9 mouse cellular contexts compared by ENCODE assay signal in the genomic region with DNA sequence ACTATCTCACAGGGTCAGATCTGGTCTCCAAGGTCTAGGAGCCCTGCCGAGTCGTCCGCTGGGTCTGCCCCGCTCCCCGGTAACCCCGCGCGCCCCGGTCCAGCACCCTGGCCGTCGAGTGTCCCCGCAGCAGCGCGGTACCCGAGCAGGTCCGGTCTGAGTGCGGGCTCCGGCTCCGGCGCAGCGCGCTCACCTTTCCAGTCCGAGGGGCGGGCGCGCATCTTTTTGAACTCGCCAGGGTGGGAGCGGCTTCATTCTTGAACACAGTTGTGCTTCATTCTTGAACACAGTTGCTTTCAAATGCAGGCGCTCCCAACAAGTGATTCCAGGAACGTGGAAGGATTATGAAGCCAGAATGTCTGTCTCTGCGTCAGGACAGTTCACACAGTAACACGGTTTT. TPM values are rescaled to one million over a fixed set of nuclear protein-coding genes. Genes with fewer than 3 reads are reported as not detected.
DNase-seq lines count a peak whose midpoint lies in the region; ATAC-seq lines count a peak whose summit lies in the region.
"Had no signal": no experiment of that assay in that cellular context is flagged by ENCODE, and none has a peak within 500 bp of the region (broad histone marks: within the 10 kb centered on the region; RNA-seq: fewer than 3 reads in every experiment).

No protein-coding gene starts in this region.

- H3K4me2 ChIP-seq in lung, embryonic 15.5 days = peak overlapping the region; percentile 49
- peak overlapping the region; percentile 59 for H3K4me2 ChIP-seq in forebrain, embryonic 16.5 days (ENCODE audit: low read length)
- H3K4me2 ChIP-seq in liver, embryonic 13.5 days = peak overlapping the region; percentile 28

- DNase-seq in lung, postnatal 14 days = no peak
- DNase-seq in liver, embryonic 13.5 days = no peak
- peak; percentile 26 for DNase-seq in testis, postnatal 14 days (ENCODE audit: low spot score)
- DNase-seq in spleen, postnatal 10 days (ENCODE audit: low spot score in 2 of 2) = no peak
- DNase-seq in left cerebral cortex, postnatal 14 days (ENCODE audit: low spot score in 2 of 2) = no peak
- DNase-seq: adrenal gland, postnatal 25 days had no signal

- H3K9ac ChIP-seq in lung, embryonic 15.5 days = no peak overlapping the region
- H3K9ac ChIP-seq in forebrain, embryonic 16.5 days (replicated peaks; ENCODE audit: low read depth, low read length) = peak overlapping the region; percentile 41; the same call in 1 of the 2 replicates
- H3K9ac ChIP-seq in liver, embryonic 13.5 days = no peak overlapping the region

- peak overlapping the region; percentile 19 for H3K4me3 ChIP-seq in lung, embryonic 15.5 days
- peak overlapping the region; percentile 35 for H3K4me3 ChIP-seq in forebrain, embryonic 16.5 days (replicated peaks; ENCODE audit: low read length)
- H3K4me3 ChIP-seq in liver, embryonic 13.5 days (replicated peaks) = no peak overlapping the region; the same call in 1 of the 2 replicates

- no peaks in the 10 kb centered on the region for H3K9me3 ChIP-seq in lung, embryonic 15.5 days
- no peaks in the 10 kb centered on the region for H3K9me3 ChIP-seq in forebrain, embryonic 16.5 days (ENCODE audit: control insufficient read depth, low read length)
- no peaks in the 10 kb centered on the region for H3K9me3 ChIP-seq in liver, embryonic 13.5 days (replicated peaks)

- no peak overlapping the region for H3K27ac ChIP-seq in lung, embryonic 15.5 days
- no peak overlapping the region for H3K27ac ChIP-seq in forebrain, embryonic 16.5 days (ENCODE audit: low read length)
- H3K27ac ChIP-seq in liver, embryonic 13.5 days = no peak overlapping the region

- intact Hi-C loops in left cerebral cortex, postnatal 14 days (cut with DNase I) = no loop called here

- peaks cover 8% of the 10 kb centered on the region; the same call in 1 of the 2 replicates for H3K4me1 ChIP-seq in lung, embryonic 15.5 days
- H3K4me1 ChIP-seq in forebrain, embryonic 16.5 days (replicated peaks; ENCODE audit: control insufficient read depth, insufficient read depth, low read length) = peaks cover 5% of the 10 kb centered on the region
- H3K4me1 ChIP-seq in liver, embryonic 13.5 days (replicated peaks) = peaks cover 12% of the 10 kb centered on the region

- 5% methylated on average over 27 of the region's 32 CpGs for WGBS in lung, embryonic 15.5 days
- 3% methylated on average over 32 of the region's 32 CpGs for WGBS in forebrain, embryonic 16.5 days
- WGBS in liver, embryonic 13.5 days (ENCODE audit: insufficient replicate concordance) = 9% methylated on average over 32 of the region's 32 CpGs

- H3K27me3 ChIP-seq in lung, embryonic 15.5 days = peaks cover 15% of the 10 kb centered on the region
- H3K27me3 ChIP-seq in forebrain, embryonic 16.5 days (replicated peaks; ENCODE audit: control insufficient read depth, insufficient read depth, low read length) = peaks cover 6% of the 10 kb centered on the region
- peaks cover 38% of the 10 kb centered on the region for H3K27me3 ChIP-seq in liver, embryonic 13.5 days

- no peaks in the 10 kb centered on the region for H3K36me3 ChIP-seq in lung, embryonic 15.5 days
- no peaks in the 10 kb centered on the region for H3K36me3 ChIP-seq in forebrain, embryonic 16.5 days (ENCODE audit: control insufficient read depth, insufficient read depth)
- H3K36me3 ChIP-seq in liver, embryonic 13.5 days = no peaks in the 10 kb centered on the region

- ATAC-seq in lung, embryonic 15.5 days (ENCODE audit: borderline replicate concordance, extremely low read depth, low FRiP score, low TSS enrichment) = no peak
- ATAC-seq in forebrain, embryonic 16.5 days = no peak
- no peak for ATAC-seq in liver, embryonic 13.5 days (ENCODE audit: low read depth)

RNA-seq across cellular contexts. Expression of a gene that starts 4.2 kb away (rescaled TPM):
- polyA plus RNA-seq in lung, embryonic 15.5 days (2015; fragmentation: Nextera tagmentation; extraction: Ambion mirVana) = 19.0 and 19.5 TPM in 2 replicates
- polyA plus RNA-seq in forebrain, embryonic 16.5 days (2015; fragmentation: Nextera tagmentation; extraction: Ambion mirVana) = 25.1 and 26.3 TPM in 2 replicates
- polyA plus RNA-seq in liver, embryonic 13.5 days (2015; fragmentation: Nextera tagmentation; extraction: Ambion mirVana) = 9.8 and 11.9 TPM in 2 replicates
- 1 to 10 TPM; 7.3 to 8.8 TPM for total RNA-seq in left cerebral cortex, postnatal 14 days (2021)

RNA-seq across cellular contexts. Expression of a gene that starts 4.3 kb away (rescaled TPM):
- 0.72 TPM in 2 replicates for polyA plus RNA-seq in lung, embryonic 15.5 days (2015; fragmentation: Nextera tagmentation; extraction: Ambion mirVana)
- polyA plus RNA-seq in forebrain, embryonic 16.5 days (2015; fragmentation: Nextera tagmentation; extraction: Ambion mirVana) = 1.3 and 2.3 TPM in 2 replicates
- 0.25 and 0.36 TPM in 2 replicates for polyA plus RNA-seq in liver, embryonic 13.5 days (2015; fragmentation: Nextera tagmentation; extraction: Ambion mirVana)
- total RNA-seq in left cerebral cortex, postnatal 14 days (2021) = under 1 TPM; 0.59 to 0.64 TPM

RNA-seq across cellular contexts. Expression of a gene that starts 16.0 kb away (rescaled TPM):
- 15.1 and 15.9 TPM in 2 replicates for polyA plus RNA-seq in lung, embryonic 15.5 days (2015; fragmentation: Nextera tagmentation; extraction: Ambion mirVana)
- polyA plus RNA-seq in forebrain, embryonic 16.5 days (2015; fragmentation: Nextera tagmentation; extraction: Ambion mirVana) = 15.7 and 20.6 TPM in 2 replicates
- 9.3 and 11.4 TPM in 2 replicates for polyA plus RNA-seq in liver, embryonic 13.5 days (2015; fragmentation: Nextera tagmentation; extraction: Ambion mirVana)
- total RNA-seq in left cerebral cortex, postnatal 14 days (2021) = 10 to 100 TPM; 10.6 to 11.1 TPM

RNA-seq across cellular contexts. Expression of a gene that starts 16.1 kb away (rescaled TPM):
- polyA plus RNA-seq in lung, embryonic 15.5 days (2015; fragmentation: Nextera tagmentation; extraction: Ambion mirVana) = 1.2 and 1.3 TPM in 2 replicates
- 19.4 and 21.6 TPM in 2 replicates for polyA plus RNA-seq in forebrain, embryonic 16.5 days (2015; fragmentation: Nextera tagmentation; extraction: Ambion mirVana)
- polyA plus RNA-seq in liver, embryonic 13.5 days (2015; fragmentation: Nextera tagmentation; extraction: Ambion mirVana) = 0.39 and 0.42 TPM in 2 replicates
- total RNA-seq in left cerebral cortex, postnatal 14 days (2021) = 10 to 100 TPM; 13.6 to 14.3 TPM

RNA-seq across cellular contexts. Expression of a gene that starts 37.3 kb away (rescaled TPM):
- not detected in 2 replicates for polyA plus RNA-seq in lung, embryonic 15.5 days (2015; fragmentation: Nextera tagmentation; extraction: Ambion mirVana)
- polyA plus RNA-seq in forebrain, embryonic 16.5 days (2015; fragmentation: Nextera tagmentation; extraction: Ambion mirVana) = not detected in 2 replicates
- not detected in 2 replicates for polyA plus RNA-seq in liver, embryonic 13.5 days (2015; fragmentation: Nextera tagmentation; extraction: Ambion mirVana)
- total RNA-seq in left cerebral cortex, postnatal 14 days (2021) = not detected
- total RNA-seq: adrenal gland, postnatal 25 days; left cerebral cortex, postnatal 10 days had no signal
